Mouse (Mus musculus) kidney, embryonic 15.5 days (tissue): ENCODE measurements around the gene Fam209. TPM values are rescaled to one million over a fixed set of nuclear protein-coding genes. Genes with fewer than 3 reads are reported as not detected.

ENCODE experiments used
- ATAC-seq: fragments of 200-750 bp; cut with Nextera tagmentation; replicated peaks from 2 replicates; pipeline ENCODE4 v1.8.0; 2017; ENCODE audit warnings: moderate TSS enrichment; ENCODE audit not compliant: low FRiP score
- H3K27ac ChIP-seq: fragments of 300-500 bp; sonication (generic); 2 replicates; pipeline ENCODE4 v1.5.1; 2015; ENCODE audit warnings: mild to moderate bottlenecking, inconsistent platforms
- H3K27me3 ChIP-seq: fragments of 300-500 bp; sonication (generic); 2 replicates; pipeline ENCODE4 v1.6.1; 2015; ENCODE audit warnings: inconsistent platforms
- H3K36me3 ChIP-seq: fragments of 300-500 bp; sonication (generic); 2 replicates; pipeline ENCODE4 v1.6.1; 2015; ENCODE audit warnings: inconsistent platforms
- H3K4me1 ChIP-seq: fragments of 300-500 bp; sonication (generic); 2 replicates; pipeline ENCODE4 v1.6.1; 2015; ENCODE audit warnings: inconsistent platforms
- H3K4me2 ChIP-seq: fragments of 300-500 bp; sonication (generic); 2 replicates; pipeline ENCODE4 v1.6.1; 2015; ENCODE audit warnings: moderate library complexity, mild to moderate bottlenecking, inconsistent platforms
- H3K4me3 ChIP-seq: fragments of 300-500 bp; sonication (generic); replicated peaks from 2 replicates; pipeline ENCODE4 v1.5.1; 2015; ENCODE audit warnings: mild to moderate bottlenecking, inconsistent platforms
- H3K9ac ChIP-seq: fragments of 300-500 bp; sonication (generic); 2 replicates; pipeline ENCODE4 v1.6.1; 2015; ENCODE audit warnings: mild to moderate bottlenecking, inconsistent platforms
- H3K9me3 ChIP-seq: fragments of 300-500 bp; sonication (generic); replicated peaks from 2 replicates; pipeline ENCODE4 v1.6.1; 2016; ENCODE audit warnings: inconsistent platforms
- WGBS: fragments of 180-500 bp; shearing (Covaris S2); methylation state at CpG from one replicate; pipeline ENCODE4 v1.1.7; 2015; ENCODE audit warnings: mixed read lengths; 5-methylcytosine and 5-hydroxymethylcytosine counted together
- polyA plus RNA-seq: library from polyadenylated mRNA; unstranded; fragments of >200 nt; fragmentation: Nextera tagmentation; extraction: Ambion mirVana; gene quantifications from 2 replicates; pipeline ENCODE4 v1.2.1, GENCODE M21; 2015

Gene Fam209
- polyA plus RNA-seq, 1 experiment from 2014 or later: not detected

DNA sequence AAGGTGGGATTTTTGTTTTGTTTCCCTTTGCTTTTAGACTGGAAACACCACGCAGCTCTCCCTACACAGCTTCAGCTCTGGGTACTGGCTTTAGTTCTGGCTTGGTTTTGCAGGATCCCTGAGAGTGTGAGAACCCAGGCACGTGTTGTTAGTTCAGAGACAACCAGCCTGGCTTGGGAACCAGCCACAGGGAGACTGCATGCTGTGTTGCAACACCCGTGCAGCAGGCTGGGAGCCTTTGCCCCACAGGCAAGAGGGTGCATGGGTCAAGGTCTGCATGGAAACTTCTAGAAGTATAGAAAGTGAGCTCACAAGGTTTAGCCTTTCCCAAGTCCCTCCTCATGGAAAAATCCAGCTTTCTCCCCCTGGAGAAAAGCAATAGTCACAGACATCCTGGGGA is 38.6 kb downstream of the Fam209 start:
- Histone ChIP-seq H3K9ac (no peak overlapping the region), H3K4me2 (no peak overlapping the region), H3K4me1 (no peaks in the 10 kb centered on the region), H3K4me3 (no peak overlapping the region), H3K27ac (no peak overlapping the region), H3K36me3 (no peaks in the 10 kb centered on the region), H3K27me3 (peaks cover 3% of the 10 kb centered on the region; the same call in 1 of the 2 replicates), H3K9me3 (no peaks in the 10 kb centered on the region)
- 69% methylated on average over 3 of the region's 3 CpGs for WGBS
- ATAC-seq: no peak

DNA sequence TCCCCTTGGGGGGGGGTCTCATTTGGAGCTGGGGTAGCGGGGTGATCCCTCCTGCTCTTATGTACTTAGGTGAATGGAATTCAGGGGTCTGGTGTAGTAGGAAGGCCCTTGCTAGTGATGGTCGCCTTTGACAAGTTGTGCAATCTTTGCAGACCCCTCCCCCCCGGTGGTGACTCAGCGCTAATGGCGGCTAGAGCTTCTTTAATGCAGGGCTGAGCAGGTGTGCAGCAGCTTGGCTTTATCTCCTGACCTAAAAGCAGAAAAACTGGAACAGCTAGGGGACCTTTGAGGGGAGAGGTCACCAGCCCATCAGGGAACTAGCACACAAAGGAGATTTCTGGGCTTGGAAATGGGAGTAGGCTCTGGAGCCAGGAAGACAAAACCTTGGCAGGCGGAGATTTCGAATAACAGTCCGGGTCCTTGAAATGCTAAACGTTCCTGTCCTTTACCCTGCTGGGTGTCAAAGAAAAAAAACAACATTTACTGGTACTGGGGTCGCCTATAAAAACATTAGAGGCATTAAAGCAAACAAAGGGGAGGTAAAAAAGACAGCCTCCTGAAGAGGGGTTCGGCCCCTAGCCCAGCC is 44.2 kb downstream of the Fam209 start:
- Histone ChIP-seq H3K9me3 (no peaks in the 10 kb centered on the region), H3K27me3 (peaks cover 7% of the 10 kb centered on the region; the same call in 1 of the 2 replicates), H3K4me1 (peaks cover 3% of the 10 kb centered on the region; the same call in 1 of the 2 replicates), H3K36me3 (no peaks in the 10 kb centered on the region), H3K9ac (no peak overlapping the region), H3K4me2 (no peak overlapping the region), H3K27ac (no peak overlapping the region), H3K4me3 (no peak overlapping the region)
- ATAC-seq: no peak
- WGBS: 15% methylated on average over 11 of the region's 11 CpGs

DNA sequence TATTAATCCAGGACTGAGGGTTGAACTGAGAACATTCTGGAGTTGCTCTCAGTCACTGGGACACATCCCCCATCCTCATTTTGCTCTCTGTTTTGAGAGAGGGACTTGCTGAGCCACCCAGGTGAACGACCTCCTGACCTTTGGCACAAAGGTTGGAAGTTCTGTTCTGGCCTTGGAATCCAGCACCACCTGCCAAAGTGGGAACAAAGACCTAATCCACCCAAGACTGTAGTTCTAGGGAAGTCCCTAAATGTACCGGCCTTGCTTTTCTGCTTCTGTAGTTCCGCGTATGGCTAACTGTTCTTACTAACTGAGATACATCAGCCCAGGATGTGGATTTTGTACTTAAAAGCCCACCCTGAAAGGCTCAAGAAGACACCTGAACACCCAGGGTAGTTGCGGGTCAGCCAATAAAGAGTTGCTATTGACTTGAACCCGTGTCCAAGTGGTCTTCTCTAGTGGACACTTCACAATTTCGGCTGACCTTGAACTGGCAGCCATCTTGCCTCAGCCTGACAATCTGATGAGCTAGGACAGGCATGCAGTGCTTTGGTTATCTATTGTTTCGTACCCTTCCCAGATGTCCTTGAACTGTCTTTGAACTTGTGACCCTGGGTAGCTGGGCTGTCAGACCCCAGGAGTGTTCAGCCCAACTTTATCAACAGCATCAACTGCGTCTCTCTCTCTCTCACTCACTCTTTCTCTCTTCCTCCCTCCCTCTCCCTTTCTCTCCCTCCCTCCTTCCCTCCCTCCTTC is 48.5 kb downstream of the Fam209 start:
- WGBS: 87% methylated on average over 9 of the region's 9 CpGs
- H3K9me3 ChIP-seq: no peaks in the 10 kb centered on the region
- no peak overlapping the region for H3K9ac ChIP-seq
- H3K4me2 ChIP-seq: no peak overlapping the region
- no peak overlapping the region for H3K27ac ChIP-seq
- 0 out of 2 replicates have a peak, but pooled peaks cover 3% of the 10 kb centered on the region for H3K27me3 ChIP-seq
- H3K36me3 ChIP-seq: no peaks in the 10 kb centered on the region
- no peak overlapping the region for H3K4me3 ChIP-seq
- ATAC-seq: no peak
- peaks cover 3% of the 10 kb centered on the region; the same call in 1 of the 2 replicates for H3K4me1 ChIP-seq

DNA sequence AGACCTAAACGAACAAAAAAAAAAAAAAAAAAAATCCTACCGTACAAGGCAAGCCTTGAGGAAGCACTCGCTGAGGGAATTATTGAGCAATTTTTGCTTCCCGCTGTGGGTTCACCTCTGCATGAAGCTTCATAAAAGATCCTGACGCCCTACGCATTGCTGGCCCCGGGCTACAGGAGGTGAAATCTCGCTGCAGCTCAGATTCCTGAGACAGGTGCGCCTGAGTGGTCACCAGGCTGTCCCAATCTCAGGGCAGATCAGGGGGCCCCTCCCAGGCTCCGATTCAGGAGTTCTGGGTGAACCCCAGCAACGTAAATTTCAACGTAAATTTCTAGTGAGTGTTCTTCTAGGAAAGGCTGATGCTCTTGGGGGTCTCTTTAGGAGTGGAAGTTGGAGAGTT is 50.2 kb downstream of the Fam209 start:
- Histone ChIP-seq H3K4me2 (no peak overlapping the region), H3K27me3 (0 out of 2 replicates have a peak, but pooled peaks cover 3% of the 10 kb centered on the region), H3K4me3 (no peak overlapping the region), H3K27ac (no peak overlapping the region), H3K36me3 (no peaks in the 10 kb centered on the region), H3K9me3 (no peaks in the 10 kb centered on the region), H3K4me1 (no peaks in the 10 kb centered on the region), H3K9ac (no peak overlapping the region)
- no peak for ATAC-seq
- WGBS: 74% methylated on average over 12 of the region's 12 CpGs

Other genes with a start within 250 kb of the Fam209 start
- not detected in 2 replicates for gene Mc3r, start 224.0 kb upstream of the Fam209 start, polyA plus RNA-seq
- 10.4 and 11.9 TPM in 2 replicates for gene Fam210b, start 127.0 kb upstream of the Fam209 start, polyA plus RNA-seq
- gene Aurka, start 102.0 kb upstream of the Fam209 start, polyA plus RNA-seq: 112 TPM in 2 replicates
- gene Cstf1, start 101.8 kb upstream of the Fam209 start, polyA plus RNA-seq: 40.3 and 42.7 TPM in 2 replicates
- gene Cass4, start 78.7 kb upstream of the Fam209 start, polyA plus RNA-seq: 0.15 and 0.29 TPM in 2 replicates
- 68.9 and 74.8 TPM in 2 replicates for gene Rtf2, start 32.0 kb upstream of the Fam209 start, polyA plus RNA-seq
- 1.6 and 2.0 TPM in 2 replicates for gene Gcnt7, start 13.9 kb upstream of the Fam209 start, polyA plus RNA-seq
- 0.57 and 0.62 TPM in 2 replicates for gene Tfap2c, start 77.1 kb downstream of the Fam209 start, polyA plus RNA-seq